Mouse (Mus musculus) MEL (cell line): ENCODE results near the gene Pitx1. TPM values are rescaled to one million over a fixed set of nuclear protein-coding genes. Genes with fewer than 3 reads are reported as not detected.

ENCODE experiments used
- DNase-seq: peaks from one replicate; pipeline ENCODE4 v3.0.0; 2011; ENCODE audit warnings: low read depth, low spot score
- H3K27ac ChIP-seq: 2 replicates; pipeline ENCODE4 v1.5.1; 2012; ENCODE audit warnings: low read depth, mild to moderate bottlenecking, control low read depth, low read length, moderate library complexity; ENCODE audit not compliant: control insufficient read depth
- H3K27me3 ChIP-seq, 2 experiments: fragments of 150-350 bp in 1 of 2; sonication (generic) in 1 of 2; 2 replicates each; pipeline ENCODE4 v1.6.1; 2012; ENCODE audit warnings: low read length in 2 of 2, mild to moderate bottlenecking in 2 of 2, improper control_type of control experiment in 1 of 2, moderate library complexity in 1 of 2; ENCODE audit not compliant: insufficient read depth in 2 of 2, control insufficient read depth in 1 of 2
- H3K36me3 ChIP-seq, 2 experiments: 2 replicates each; pipeline ENCODE4 v1.6.1; 2012 to 2014; ENCODE audit warnings: low read length in 2 of 2, improper control_type of control experiment in 1 of 2, inconsistent platforms in 1 of 2, mild to moderate bottlenecking in 1 of 2; ENCODE audit not compliant: insufficient read depth in 2 of 2, control insufficient read depth in 1 of 2
- H3K4me1 ChIP-seq, 2 experiments: fragments of 150-350 bp in 1 of 2; sonication (generic) in 1 of 2; 2 replicates each; pipeline ENCODE4 v1.6.1; 2012; ENCODE audit warnings: low read length in 2 of 2, improper control_type of control experiment in 1 of 2, mild to moderate bottlenecking in 1 of 2; ENCODE audit not compliant: insufficient read depth in 2 of 2, control insufficient read depth in 1 of 2
- H3K4me3 ChIP-seq, 2 experiments: fragments of 150-350 bp in 1 of 2; sonication (generic) in 1 of 2; 2 replicates each; pipeline ENCODE4 v1.5.1; 2012; ENCODE audit warnings: low read depth in 2 of 2, low read length in 2 of 2, mild to moderate bottlenecking in 2 of 2, moderate library complexity in 2 of 2, control low read depth in 1 of 2, improper control_type of control experiment in 1 of 2; ENCODE audit not compliant: control insufficient read depth in 1 of 2, insufficient read depth in 1 of 2
- H3K79me2 ChIP-seq: 2 replicates; pipeline ENCODE4 v1.6.1; 2012; ENCODE audit warnings: mild to moderate bottlenecking, low read length, moderate library complexity; ENCODE audit not compliant: control insufficient read depth, poor library complexity, insufficient read depth
- H3K9ac ChIP-seq: 2 replicates; pipeline ENCODE4 v1.6.1; 2012; ENCODE audit warnings: low read depth, mild to moderate bottlenecking, control low read depth, low read length, moderate library complexity; ENCODE audit not compliant: control insufficient read depth, poor library complexity, severe bottlenecking
- H3K9me3 ChIP-seq: fragments of 150-350 bp; sonication (generic); replicated peaks from 2 replicates; pipeline ENCODE4 v1.6.1; 2012; ENCODE audit warnings: mild to moderate bottlenecking, low read length, improper control_type of control experiment, moderate library complexity; ENCODE audit not compliant: insufficient read depth
- BHLHE40 ChIP-seq: IDR thresholded peaks from 2 replicates; pipeline ENCODE4 v1.6.1; 2012; ENCODE audit warnings: low read depth, mild to moderate bottlenecking, inconsistent platforms, low read length, improper control_type of control experiment, borderline replicate concordance
- ELF1 ChIP-seq: IDR thresholded peaks from 2 replicates; pipeline ENCODE4 v1.6.1; 2014; ENCODE audit warnings: low read depth, mild to moderate bottlenecking, inconsistent platforms, low read length, improper control_type of control experiment, moderate library complexity
- ETS1 ChIP-seq: IDR thresholded peaks from 2 replicates; pipeline ENCODE4 v1.6.1; 2012; ENCODE audit warnings: low read depth, mild to moderate bottlenecking, inconsistent platforms, low read length, improper control_type of control experiment, moderate library complexity
- GABPA ChIP-seq: IDR thresholded peaks from 2 replicates; pipeline ENCODE4 v1.6.1; 2012; ENCODE audit warnings: low read depth, mild to moderate bottlenecking, inconsistent platforms, low read length, improper control_type of control experiment, moderate library complexity
- GATA1 ChIP-seq: IDR thresholded peaks from 2 replicates; pipeline ENCODE4 v1.6.1; 2011; ENCODE audit warnings: low read depth, low read length, improper control_type of control experiment
- JUND ChIP-seq: IDR thresholded peaks from 2 replicates; pipeline ENCODE4 v1.6.1; 2011; ENCODE audit warnings: low read depth, mild to moderate bottlenecking, improper control_type of control experiment, low read length
- KAT2A ChIP-seq: conservative IDR thresholded peaks from 2 replicates; pipeline ENCODE4 v1.6.1; 2012; ENCODE audit warnings: low read depth, low read length, improper control_type of control experiment, inconsistent platforms
- MXI1 ChIP-seq: IDR thresholded peaks from 2 replicates; pipeline ENCODE4 v1.6.1; 2011; ENCODE audit warnings: mild to moderate bottlenecking, low read depth, low read length, improper control_type of control experiment
- MYB ChIP-seq: IDR thresholded peaks from 2 replicates; pipeline ENCODE4 v1.6.1; 2011; ENCODE audit warnings: mild to moderate bottlenecking, low read depth, low read length, improper control_type of control experiment
- MYC ChIP-seq: IDR thresholded peaks from 2 replicates; pipeline ENCODE4 v1.6.1; 2011; ENCODE audit warnings: low read depth, mild to moderate bottlenecking, low read length, improper control_type of control experiment, moderate library complexity
- NRF1 ChIP-seq: IDR thresholded peaks from 2 replicates; pipeline ENCODE4 v1.6.1; 2014; ENCODE audit warnings: low read depth, mild to moderate bottlenecking, inconsistent platforms, low read length, improper control_type of control experiment, moderate library complexity; ENCODE audit not compliant: poor library complexity, insufficient read depth, severe bottlenecking
- POLR2AphosphoS2 ChIP-seq: IDR thresholded peaks from 2 replicates; pipeline ENCODE4 v1.6.1; 2011; ENCODE audit warnings: low read length, improper control_type of control experiment
- SIN3A ChIP-seq: IDR thresholded peaks from 2 replicates; pipeline ENCODE4 v1.6.1; 2012; ENCODE audit warnings: low read length, improper control_type of control experiment, inconsistent platforms
- SMC3 ChIP-seq: IDR thresholded peaks from 2 replicates; pipeline ENCODE4 v1.6.1; 2011; ENCODE audit warnings: low read depth, low read length, improper control_type of control experiment
- TAL1 ChIP-seq: IDR thresholded peaks from 2 replicates; pipeline ENCODE4 v1.6.1; 2012; ENCODE audit warnings: mild to moderate bottlenecking, inconsistent platforms, low read length, moderate library complexity, mixed read lengths
- TBP ChIP-seq: IDR thresholded peaks from 2 replicates; pipeline ENCODE4 v1.8.0; 2011; ENCODE audit warnings: low read depth, low read length, improper control_type of control experiment
- TCF12 ChIP-seq: IDR thresholded peaks from 2 replicates; pipeline ENCODE4 v1.6.1; 2014; ENCODE audit warnings: low read depth, mild to moderate bottlenecking, inconsistent platforms, low read length, improper control_type of control experiment, moderate library complexity
- UBTF ChIP-seq: IDR thresholded peaks from 2 replicates; pipeline ENCODE4 v1.6.1; 2012; ENCODE audit warnings: low read depth, mild to moderate bottlenecking, inconsistent platforms, low read length, improper control_type of control experiment, moderate library complexity, borderline replicate concordance; ENCODE audit not compliant: insufficient read depth
- USF1 ChIP-seq: IDR thresholded peaks from 2 replicates; pipeline ENCODE4 v1.6.1; 2014; ENCODE audit warnings: low read depth, mild to moderate bottlenecking, inconsistent platforms, low read length, improper control_type of control experiment, moderate library complexity
- USF2 ChIP-seq, 2 experiments: IDR thresholded peaks; 2 replicates each; pipeline ENCODE4 v1.6.1; 2011 to 2012; ENCODE audit warnings: improper control_type of control experiment in 2 of 2, low read length in 2 of 2, borderline replicate concordance in 1 of 2, inconsistent platforms in 1 of 2, low read depth in 1 of 2, mild to moderate bottlenecking in 1 of 2; ENCODE audit not compliant: insufficient read depth in 1 of 2
- polyA plus RNA-seq, 2 experiments: library from polyadenylated mRNA; stranded (reverse) in 1 of 2; unstranded in 1 of 2; fragments of >175 nt in 1 of 2; fragments of >200 nt in 1 of 2; gene quantifications; 2 replicates each; pipeline versions ENCODE4 v1.2.1 to v1.2.4; 2012; ENCODE audit warnings: low replicate concordance in 2 of 2, low read depth in 1 of 2; ENCODE audit not compliant: insufficient read length in 2 of 2, insufficient read depth in 1 of 2, missing spikeins in 1 of 2
- total RNA-seq: library from RNA; depleted of rRNA; stranded (reverse); fragments of 300-350 nt; gene quantifications from 2 replicates; pipeline ENCODE4 v1.2.3, GENCODE M21; 2012

Pitx1 gene
- total and polyA plus RNA-seq, 3 experiments: not detected

DNA sequence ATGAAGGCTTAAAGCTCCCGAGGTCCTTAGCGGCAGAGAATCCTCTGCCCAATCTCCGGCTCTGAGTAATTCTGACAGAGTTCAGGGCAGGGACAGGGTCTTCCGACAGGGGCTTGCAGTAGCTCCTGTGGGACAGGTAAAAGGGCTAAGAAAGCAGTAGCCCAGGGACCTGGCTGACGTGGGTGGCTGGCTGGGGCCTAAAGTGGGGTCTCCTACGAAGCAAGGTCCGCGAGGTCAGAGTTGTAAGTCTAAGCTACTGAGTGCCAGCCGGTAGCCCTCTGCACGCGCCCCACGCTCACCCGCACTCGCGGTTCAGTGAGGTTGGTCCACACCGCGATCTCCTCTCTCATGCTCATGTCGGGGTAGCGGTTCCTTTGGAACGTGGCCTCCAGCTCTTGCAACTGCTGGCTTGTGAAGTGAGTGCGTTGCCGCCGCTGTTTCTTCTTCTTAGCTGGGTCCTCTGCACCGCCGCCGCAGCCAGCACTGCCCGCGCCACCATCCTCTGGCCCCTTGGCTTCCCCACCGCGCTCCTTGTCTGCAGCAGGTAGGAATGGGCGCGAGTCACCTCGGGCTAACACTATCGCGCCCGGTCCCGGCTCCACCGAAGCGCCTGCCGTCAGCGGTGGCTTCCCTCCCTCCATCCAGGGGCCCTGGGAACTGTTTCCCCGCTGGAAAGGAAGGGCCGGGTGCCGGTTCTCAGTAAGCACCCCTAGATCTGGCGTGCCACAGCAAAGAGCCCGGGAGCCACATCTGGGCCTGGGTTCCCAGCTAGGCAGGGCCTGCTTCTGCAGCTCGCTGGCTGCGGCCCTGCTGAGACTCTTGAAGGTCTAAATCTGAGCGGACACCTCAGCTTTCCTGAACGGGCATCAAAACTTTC lies 7.6 kb downstream of the Pitx1 start:
- no peak for DNase-seq

DNA sequence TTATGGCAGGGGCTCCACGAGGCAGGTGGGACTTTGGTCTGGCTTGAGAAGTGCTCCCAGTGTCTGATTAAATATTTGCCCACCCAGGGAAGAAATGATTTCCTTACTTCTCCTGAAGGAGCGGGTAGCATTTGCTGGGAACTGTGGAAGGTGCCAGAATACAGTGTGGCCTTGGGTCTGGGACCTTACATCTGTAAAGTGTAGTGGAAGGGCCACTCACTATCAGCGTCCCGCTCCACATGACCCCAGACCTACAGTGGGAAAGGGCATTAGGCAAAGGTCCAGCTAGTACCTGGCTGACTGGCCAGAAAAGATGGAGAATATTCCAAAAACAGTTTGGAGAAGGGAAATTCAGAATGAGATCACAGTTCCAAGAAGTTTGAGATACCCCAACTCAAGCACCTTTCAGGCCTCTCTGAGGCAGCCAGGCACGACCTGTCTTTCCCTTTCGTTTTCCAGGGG lies 8.3 kb downstream of the Pitx1 start:
- Histone ChIP-seq H3K4me3 (no peak overlapping the region), H3K27me3 (no peaks in the 10 kb centered on the region), H3K9me3 (no peaks in the 10 kb centered on the region), H3K4me1 (no peaks in the 10 kb centered on the region), H3K36me3 (no peaks in the 10 kb centered on the region), H3K9ac (no peak overlapping the region), H3K79me2 (no peaks in the 10 kb centered on the region), H3K27ac (no peak overlapping the region)
- DNase-seq: no peak
- TF ChIP-seq POLR2AphosphoS2: no peak
- TF ChIP-seq NRF1: no peak
- TF ChIP-seq MYC: no peak
- TF ChIP-seq ELF1: no peak

More for the DNA sequence above, 7.6 kb downstream of the Pitx1 start:
- Histone ChIP-seq H3K4me3 (no peak overlapping the region), H3K27ac (no peak overlapping the region), H3K9me3 (no peaks in the 10 kb centered on the region)
- TF ChIP-seq ETS1 (no peak), GATA1 (no peak), USF1 (no peak), TBP (no peak), TCF12 (no peak), SIN3A (no peak), KAT2A (no peak), UBTF (no peak), USF2 (IDR thresholded peaks at IDR 0.05; ENCODE audit: borderline replicate concordance in 1 of 2, insufficient read depth in 1 of 2, low read depth in 1 of 2, low read length in 2 of 2) (no peak), ELF1 (no peak), MXI1 (no peak), MYB (no peak), GABPA (no peak), BHLHE40 (no peak), JUND (no peak), MYC (no peak), TAL1 (no peak), SMC3 (no peak)
- TF ChIP-seq, all 39 proteins: peak for 0
- no peak overlapping the region for H3K9ac ChIP-seq
- H3K4me1 ChIP-seq: no peaks in the 10 kb centered on the region
- no peaks in the 10 kb centered on the region for H3K36me3 ChIP-seq
- no peaks in the 10 kb centered on the region for H3K79me2 ChIP-seq
- H3K27me3 ChIP-seq: no peaks in the 10 kb centered on the region
